Comparison of ENCODE assay signal across 16 mouse cellular contexts in the genomic region with DNA sequence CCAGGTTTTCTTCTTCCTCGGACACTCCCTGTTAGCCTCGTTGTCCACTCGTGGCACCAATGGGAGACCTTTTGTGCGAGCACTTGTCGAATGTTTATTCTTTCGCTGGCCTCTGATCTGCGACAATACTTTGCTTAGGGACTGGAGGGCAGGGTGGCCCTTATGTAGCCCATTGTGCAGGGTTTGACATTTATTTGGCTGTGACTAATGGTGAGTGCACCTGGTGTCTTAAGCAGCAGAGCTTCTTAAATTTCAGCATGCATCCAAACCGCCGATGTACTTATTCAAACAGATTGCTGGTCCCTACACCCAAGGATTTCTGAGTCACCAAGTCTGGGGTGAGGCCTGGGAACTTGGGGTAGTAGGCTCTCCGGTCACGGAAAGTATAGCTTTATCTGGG.
"Had no signal": no experiment of that assay in that cellular context is flagged by ENCODE, and none has a peak within 500 bp of the region (broad histone marks: within the 10 kb centered on the region; RNA-seq: fewer than 3 reads in every experiment).

No protein-coding gene starts in this region.

- H3K4me2 ChIP-seq: liver, embryonic 11.5 days; liver, embryonic 13.5 days; liver, embryonic 15.5 days; lung, embryonic 15.5 days; midbrain, embryonic 12.5 days; neural tube, embryonic 12.5 days had no signal

- H3K27ac ChIP-seq: liver, embryonic 13.5 days; liver, embryonic 15.5 days; lung, embryonic 15.5 days; midbrain, embryonic 10.5 days; midbrain, embryonic 12.5 days; neural tube, embryonic 12.5 days had no signal

- H3K36me3 ChIP-seq: liver, embryonic 13.5 days; liver, embryonic 15.5 days; lung, embryonic 15.5 days; midbrain, embryonic 10.5 days; midbrain, embryonic 12.5 days; neural tube, embryonic 12.5 days had no signal

- H3K9ac ChIP-seq: liver, embryonic 13.5 days; liver, embryonic 15.5 days; liver, postnatal 0 days; lung, embryonic 15.5 days; midbrain, embryonic 12.5 days; neural tube, embryonic 12.5 days had no signal

- DNase-seq: liver, embryonic 13.5 days; liver, postnatal 0 days; lung, adult 2 months; lung, postnatal 14 days; midbrain, embryonic 14.5 days; right cerebral cortex, postnatal 25 days; thymus, postnatal 14 days; thymus, postnatal 36 days had no signal

- H3K4me3 ChIP-seq: liver, embryonic 13.5 days; liver, embryonic 15.5 days; lung, embryonic 15.5 days; midbrain, embryonic 10.5 days; midbrain, embryonic 12.5 days; neural tube, embryonic 12.5 days had no signal

- ATAC-seq: liver, postnatal 0 days; lung, postnatal 0 days; midbrain, embryonic 16.5 days had no signal

- H3K27me3 ChIP-seq: neural tube, embryonic 12.5 days had no signal

- H3K9me3 ChIP-seq: liver, embryonic 13.5 days; liver, embryonic 15.5 days; lung, embryonic 15.5 days; midbrain, embryonic 10.5 days; midbrain, embryonic 12.5 days; neural tube, embryonic 12.5 days had no signal
